Mouse (Mus musculus) gastrocnemius, postnatal 25 days (tissue): ENCODE results near the gene Wdr46. TPM values are rescaled to one million over a fixed set of nuclear protein-coding genes. Genes with fewer than 3 reads are reported as not detected.
"Not testable (repeated sequence)": the region's sequence is repeated elsewhere in the genome, so short reads cannot be mapped to it uniquely, and the experiment has no call there.

ENCODE experiments used
- DNase-seq: peaks from one replicate; pipeline ENCODE4 v3.0.0; 2022
- total RNA-seq, 2 experiments: library from RNA; stranded (reverse); gene quantifications; 1 replicate in 1 of 2; 2 replicates in 1 of 2; pipeline ENCODE4 v1.2.3; 2021

Gene Wdr46
- total RNA-seq, 2 experiments from 2014 or later: 9.7 to 11.6 TPM

- not testable (repeated sequence) for DNase-seq
These were observed 11.6 kb downstream of the Wdr46 start for GRCm38 (mm10) chr17:33952015-33952414.

GRCm38 (mm10) chr17:33952879-33953278 lies 12.4 kb downstream of the Wdr46 start:
- no peak for DNase-seq

- DNase-seq: no peak
These were observed 12.8 kb downstream of the Wdr46 start for GRCm38 (mm10) chr17:33953310-33953709.

GRCm38 (mm10) chr17:33953961-33954565 lies 13.6 kb downstream of the Wdr46 start:
- DNase-seq: no peak

GRCm38 (mm10) chr17:33954646-33955554 lies 14.4 kb downstream of the Wdr46 start:
- no peak for DNase-seq

- peak; percentile 95 for DNase-seq
These were observed 15.2 kb downstream of the Wdr46 start, which contains the start of the genes Vps52 and Rps18 for GRCm38 (mm10) chr17:33955555-33956214. Vps52 (plus strand) TSS chr17:33955812. Rps18 (minus strand) TSS chr17:33956001.

GRCm38 (mm10) chr17:33956336-33956735 lies 15.9 kb downstream of the Wdr46 start:
- no peak for DNase-seq

- no peak for DNase-seq
These were observed 17.0 kb downstream of the Wdr46 start for GRCm38 (mm10) chr17:33957493-33957892.

GRCm38 (mm10) chr17:33958451-33958850 lies 18.0 kb downstream of the Wdr46 start:
- no peak for DNase-seq

GRCm38 (mm10) chr17:33959135-33959534 lies 18.7 kb downstream of the Wdr46 start:
- DNase-seq: no peak

GRCm38 (mm10) chr17:33959948-33960347 lies 19.5 kb downstream of the Wdr46 start:
- DNase-seq: no peak

GRCm38 (mm10) chr17:33962876-33963275 lies 22.4 kb downstream of the Wdr46 start:
- no peak for DNase-seq

GRCm38 (mm10) chr17:33965082-33965845 lies 24.8 kb downstream of the Wdr46 start:
- DNase-seq: no peak

GRCm38 (mm10) chr17:33965846-33966550 lies 25.5 kb downstream of the Wdr46 start:
- DNase-seq: no peak

GRCm38 (mm10) chr17:33968489-33968888 lies 28.0 kb downstream of the Wdr46 start:
- no peak for DNase-seq

- no peak for DNase-seq
These were observed 28.5 kb downstream of the Wdr46 start for GRCm38 (mm10) chr17:33968927-33969326.

GRCm38 (mm10) chr17:33969394-33969793 lies 28.9 kb downstream of the Wdr46 start:
- DNase-seq: no peak

- no peak for DNase-seq
These were observed 32.2 kb downstream of the Wdr46 start for GRCm38 (mm10) chr17:33972691-33973090.

- DNase-seq: no peak
These were observed 33.1 kb downstream of the Wdr46 start for GRCm38 (mm10) chr17:33973572-33973971.

- DNase-seq: no peak
These were observed 37.5 kb downstream of the Wdr46 start for GRCm38 (mm10) chr17:33977861-33978557.

- peak; percentile 82 for DNase-seq
These were observed 38.2 kb downstream of the Wdr46 start for GRCm38 (mm10) chr17:33978631-33979031.
